Mouse (Mus musculus) embryo, embryonic 10.5 days (tissue): ENCODE results near the gene Polr3h.

Experiments used
- DNase-seq: peaks from one replicate; pipeline ENCODE4 v3.0.0-alpha.2; 2015; ENCODE audit warnings: low spot score

The Polr3h gene

GRCm38 (mm10) chr15:81872262-81873136, 53.5 kb downstream of the Polr3h start, which contains the start of gene Aco2:
Gene Aco2 (plus strand): TSS chr15:81872309.
- DNase-seq, result peak; percentile 100

GRCm38 (mm10) chr15:81871604-81872261, 54.3 kb downstream of the Polr3h start, which contains the start of gene Phf5a:
Gene Phf5a (minus strand): TSS chr15:81871911.
- DNase-seq, result peak; percentile 98

- no peak for DNase-seq
Measured at GRCm38 (mm10) chr15:81869985-81870384, 56.1 kb downstream of the Polr3h start.

GRCm38 (mm10) chr15:81864238-81864637, 61.8 kb downstream of the Polr3h start:
- DNase-seq, result no peak

- peak; percentile 2 for DNase-seq
Measured at GRCm38 (mm10) chr15:81860471-81861135, 65.4 kb downstream of the Polr3h start.

GRCm38 (mm10) chr15:81859330-81860255, 66.4 kb downstream of the Polr3h start:
- DNase-seq, result peak; percentile 96

- peak; percentile 69 for DNase-seq
Measured at GRCm38 (mm10) chr15:81858517-81859329, 67.3 kb downstream of the Polr3h start, which contains the start of gene Tob2. Gene Tob2 (minus strand): TSS chr15:81858796.

- DNase-seq, result peak; percentile 95
Measured at GRCm38 (mm10) chr15:81858138-81858516, 67.9 kb downstream of the Polr3h start.

GRCm38 (mm10) chr15:81857724-81858116, 68.3 kb downstream of the Polr3h start:
- DNase-seq, result peak; percentile 73

- DNase-seq, result peak; percentile 53
Measured at GRCm38 (mm10) chr15:81856938-81857723, 68.9 kb downstream of the Polr3h start.

GRCm38 (mm10) chr15:81856030-81856790, 69.8 kb downstream of the Polr3h start:
- DNase-seq, result peak; percentile 97

GRCm38 (mm10) chr15:81853081-81853480, 73.0 kb downstream of the Polr3h start:
- DNase-seq, result no peak

- no peak for DNase-seq
Measured at GRCm38 (mm10) chr15:81852411-81853000, 73.5 kb downstream of the Polr3h start.

- DNase-seq, result no peak
Measured at GRCm38 (mm10) chr15:81851375-81851774, 74.7 kb downstream of the Polr3h start.

- no peak for DNase-seq
Measured at GRCm38 (mm10) chr15:81850718-81851117, 75.3 kb downstream of the Polr3h start.

GRCm38 (mm10) chr15:81849104-81849503, 76.9 kb downstream of the Polr3h start:
- DNase-seq, result no peak

- DNase-seq, result peak; percentile 76
Measured at GRCm38 (mm10) chr15:81848301-81848700, 77.7 kb downstream of the Polr3h start.

- DNase-seq, result no peak
Measured at GRCm38 (mm10) chr15:81847861-81848260, 78.2 kb downstream of the Polr3h start.
